Mouse (Mus musculus) hindbrain, embryonic 10.5 days (tissue): Measurements from ENCODE around the gene Itch. TPM values are rescaled to one million over a fixed set of nuclear protein-coding genes. Genes with fewer than 3 reads are reported as not detected.

Experiments
- DNase-seq: peaks from one replicate; pipeline ENCODE4 v3.0.0-alpha.2; 2017; ENCODE audit warnings: low spot score
- H3K27ac ChIP-seq: fragments of 300-500 bp; sonication (generic); 2 replicates; pipeline ENCODE4 v1.5.1; 2016; ENCODE audit warnings: mild to moderate bottlenecking, moderate library complexity
- H3K27me3 ChIP-seq: fragments of 300-500 bp; sonication (generic); 2 replicates; pipeline ENCODE4 v1.6.1; 2016; ENCODE audit warnings: mild to moderate bottlenecking; ENCODE audit not compliant: poor library complexity, insufficient read depth, severe bottlenecking
- H3K36me3 ChIP-seq: fragments of 300-500 bp; sonication (generic); 2 replicates; pipeline ENCODE4 v1.6.1; 2016; ENCODE audit warnings: mild to moderate bottlenecking, moderate library complexity
- H3K4me1 ChIP-seq: fragments of 300-500 bp; sonication (generic); replicated peaks from 2 replicates; pipeline ENCODE4 v1.6.1; 2016; ENCODE audit warnings: mild to moderate bottlenecking
- H3K4me3 ChIP-seq: fragments of 300-500 bp; sonication (generic); 2 replicates; pipeline ENCODE4 v1.5.1; 2016; ENCODE audit warnings: mild to moderate bottlenecking, moderate library complexity
- H3K9me3 ChIP-seq: fragments of 300-500 bp; sonication (generic); 2 replicates; pipeline ENCODE4 v1.6.1; 2016; ENCODE audit warnings: mild to moderate bottlenecking, moderate library complexity
- WGBS: fragments of 180-500 bp; shearing (Covaris S2); methylation state at CpG from one replicate; pipeline ENCODE4 v1.1.7; 2016; 5-methylcytosine and 5-hydroxymethylcytosine counted together
- polyA plus RNA-seq: library from polyadenylated mRNA; unstranded; fragments of >200 nt; fragmentation: Nextera tagmentation; extraction: Ambion mirVana; gene quantifications from 2 replicates; pipeline ENCODE4 v1.2.1, GENCODE M21; 2016

The Itch gene
- polyA plus RNA-seq, 1 experiment from 2014 or later = 50.9 TPM

GRCm38 (mm10) chr2:155235746-155236361 lies 102.5 kb downstream of the Itch start:
- WGBS = 5% methylated on average over 13 of the region's 13 CpGs
- Histone ChIP-seq H3K27ac (peak overlapping the region; percentile 99), H3K9me3 (no peaks in the 10 kb centered on the region), H3K4me3 (peak overlapping the region; percentile 96), H3K27me3 (no peaks in the 10 kb centered on the region), H3K36me3 (peaks cover 11% of the 10 kb centered on the region), H3K4me1 (peaks cover 20% of the 10 kb centered on the region)
- DNase-seq = no peak

GRCm38 (mm10) chr2:155236362-155236992 lies 103.2 kb downstream of the Itch start, which contains the start of gene Dynlrb1:
Gene Dynlrb1 (plus strand): TSS chr2:155236533.
- Histone ChIP-seq H3K4me3 (peak within 1 kb of the TSS; percentile 96), H3K27me3 (no peaks in the 10 kb centered on the region)
- WGBS = under 1% methylated on average over 50 of the region's 50 CpGs

DNA sequence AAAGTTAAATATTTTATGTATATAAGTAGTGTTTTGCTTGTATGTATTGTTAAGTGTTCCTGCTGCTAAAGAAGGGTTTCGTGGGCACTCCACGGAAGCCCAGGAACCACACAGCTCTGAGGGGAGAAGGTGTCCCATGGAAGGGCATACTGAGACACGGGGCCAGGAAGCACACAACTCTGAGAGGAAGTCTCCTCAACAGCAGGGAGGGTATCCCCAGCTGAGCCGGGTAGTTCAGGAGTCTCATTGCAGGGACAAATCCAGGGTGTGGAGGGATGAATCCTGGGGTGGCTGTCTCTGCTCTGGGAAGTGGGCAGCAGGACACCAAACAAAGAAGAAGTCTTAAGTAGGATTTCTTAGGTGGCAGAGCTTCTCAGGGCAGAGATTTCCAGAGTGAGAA lies 104.0 kb downstream of the Itch start:
- Histone ChIP-seq H3K27me3 (no peaks in the 10 kb centered on the region), H3K9me3 (no peaks in the 10 kb centered on the region), H3K4me3 (peak overlapping the region; percentile 96), H3K4me1 (peaks cover 20% of the 10 kb centered on the region), H3K27ac (peak overlapping the region; percentile 99), H3K36me3 (peaks cover 20% of the 10 kb centered on the region)
- no peak for DNase-seq
- 20% methylated on average over 4 of the region's 4 CpGs for WGBS

More at GRCm38 (mm10) chr2:155236362-155236992, 103.2 kb downstream of the Itch start, which contains the start of gene Dynlrb1:
- peaks cover 20% of the 10 kb centered on the region for H3K4me1 ChIP-seq
- peak within 1 kb of the TSS; percentile 99 for H3K27ac ChIP-seq
- no peaks in the 10 kb centered on the region for H3K9me3 ChIP-seq
- DNase-seq = peak; percentile 97
- H3K36me3 ChIP-seq = peaks cover 13% of the 10 kb centered on the region

GRCm38 (mm10) chr2:155240915-155241314 lies 107.6 kb downstream of the Itch start:
- no peaks in the 10 kb centered on the region for H3K27me3 ChIP-seq
- no peak overlapping the region for H3K4me3 ChIP-seq
- peaks cover 56% of the 10 kb centered on the region for H3K36me3 ChIP-seq
- H3K9me3 ChIP-seq = no peaks in the 10 kb centered on the region
- DNase-seq = no peak
- WGBS = 77% methylated on average over 4 of the region's 4 CpGs
- H3K27ac ChIP-seq = no peak overlapping the region
- H3K4me1 ChIP-seq = peaks cover 13% of the 10 kb centered on the region

GRCm38 (mm10) chr2:155242296-155242855 lies 109.1 kb downstream of the Itch start:
- Histone ChIP-seq H3K4me1 (peaks cover 9% of the 10 kb centered on the region), H3K4me3 (no peak overlapping the region), H3K36me3 (peaks cover 71% of the 10 kb centered on the region), H3K9me3 (no peaks in the 10 kb centered on the region), H3K27me3 (no peaks in the 10 kb centered on the region), H3K27ac (no peak overlapping the region)
- no peak for DNase-seq
- 90% methylated on average over 7 of the region's 7 CpGs for WGBS

- Histone ChIP-seq H3K4me3 (no peak overlapping the region), H3K9me3 (no peaks in the 10 kb centered on the region), H3K27ac (no peak overlapping the region), H3K27me3 (no peaks in the 10 kb centered on the region), H3K36me3 (peaks cover 98% of the 10 kb centered on the region), H3K4me1 (no peaks in the 10 kb centered on the region)
- no peak for DNase-seq
- 93% methylated on average over 4 of the region's 4 CpGs for WGBS
Observed at GRCm38 (mm10) chr2:155246231-155246630, 112.9 kb downstream of the Itch start.

DNA sequence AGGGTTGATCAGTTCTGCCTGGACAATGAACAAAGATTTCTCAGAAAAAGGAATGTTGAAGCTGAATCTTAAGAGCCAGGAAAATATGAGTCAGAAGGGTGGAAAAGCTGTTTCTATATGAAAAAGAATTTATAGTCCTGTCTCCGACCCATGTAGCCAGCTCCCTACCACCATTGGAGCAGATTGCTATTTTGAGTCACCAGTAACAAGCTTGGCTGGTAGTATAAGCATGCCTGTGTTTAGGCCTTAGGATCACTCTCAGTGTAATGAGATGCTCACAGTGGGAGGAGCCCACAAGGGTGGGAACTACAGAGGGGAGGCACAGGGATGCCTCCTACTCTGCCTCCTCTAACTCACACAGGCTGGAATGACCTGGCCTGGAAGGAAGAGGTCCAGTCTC lies 114.9 kb downstream of the Itch start:
- 92% methylated on average over 1 of the region's 1 CpGs for WGBS
- Histone ChIP-seq H3K4me1 (no peaks in the 10 kb centered on the region), H3K36me3 (peaks cover 88% of the 10 kb centered on the region), H3K4me3 (no peak overlapping the region), H3K27ac (no peak overlapping the region), H3K9me3 (no peaks in the 10 kb centered on the region), H3K27me3 (no peaks in the 10 kb centered on the region)
- no peak for DNase-seq

GRCm38 (mm10) chr2:155248718-155249117 lies 115.4 kb downstream of the Itch start:
- Histone ChIP-seq H3K27me3 (no peaks in the 10 kb centered on the region), H3K4me3 (no peak overlapping the region), H3K27ac (no peak overlapping the region), H3K9me3 (no peaks in the 10 kb centered on the region), H3K36me3 (peaks cover 83% of the 10 kb centered on the region), H3K4me1 (no peaks in the 10 kb centered on the region)
- no peak for DNase-seq
- 87% methylated on average over 2 of the region's 2 CpGs for WGBS

- H3K36me3 ChIP-seq = peaks cover 74% of the 10 kb centered on the region
Observed at GRCm38 (mm10) chr2:155249588-155249987, 116.3 kb downstream of the Itch start.

GRCm38 (mm10) chr2:155265526-155265925 lies 132.2 kb downstream of the Itch start:
- Histone ChIP-seq H3K4me1 (no peaks in the 10 kb centered on the region; the same call in 1 of the 2 replicates), H3K36me3 (no peaks in the 10 kb centered on the region), H3K27ac (no peak overlapping the region), H3K4me3 (no peak overlapping the region), H3K27me3 (no peaks in the 10 kb centered on the region), H3K9me3 (no peaks in the 10 kb centered on the region)
- WGBS = 92% methylated on average over 6 of the region's 6 CpGs
- no peak for DNase-seq

More at GRCm38 (mm10) chr2:155249588-155249987, 116.3 kb downstream of the Itch start:
- DNase-seq = no peak
- Histone ChIP-seq H3K27me3 (no peaks in the 10 kb centered on the region), H3K4me3 (no peak overlapping the region), H3K27ac (no peak overlapping the region), H3K4me1 (no peaks in the 10 kb centered on the region), H3K9me3 (no peaks in the 10 kb centered on the region)
- 98% methylated on average over 5 of the region's 5 CpGs for WGBS

GRCm38 (mm10) chr2:155266896-155267295 lies 133.6 kb downstream of the Itch start:
- H3K27me3 ChIP-seq = no peaks in the 10 kb centered on the region
- no peak overlapping the region for H3K27ac ChIP-seq
- H3K9me3 ChIP-seq = no peaks in the 10 kb centered on the region
- no peaks in the 10 kb centered on the region for H3K36me3 ChIP-seq
- 77% methylated on average over 5 of the region's 5 CpGs for WGBS
- no peak overlapping the region for H3K4me3 ChIP-seq
- no peaks in the 10 kb centered on the region; the same call in 1 of the 2 replicates for H3K4me1 ChIP-seq
- no peak for DNase-seq

GRCm38 (mm10) chr2:155271957-155272356 lies 138.6 kb downstream of the Itch start:
- no peak overlapping the region for H3K27ac ChIP-seq
- no peaks in the 10 kb centered on the region for H3K27me3 ChIP-seq
- no peak overlapping the region for H3K4me3 ChIP-seq
- no peak for DNase-seq
- peaks cover 2% of the 10 kb centered on the region; the same call in 1 of the 2 replicates for H3K36me3 ChIP-seq
- H3K9me3 ChIP-seq = no peaks in the 10 kb centered on the region
- peaks cover 13% of the 10 kb centered on the region for H3K4me1 ChIP-seq
- WGBS = 87% methylated on average over 6 of the region's 6 CpGs
